Comparison of ENCODE assay signal across 19 mouse cellular contexts in genomic region chr6:88937214-88937549, GRCm38 (mm10). TPM values are rescaled to one million over a fixed set of nuclear protein-coding genes. Genes with fewer than 3 reads are reported as not detected.
DNase-seq lines count a peak whose midpoint lies in the region; ATAC-seq lines count a peak whose summit lies in the region.
"Had no signal": no experiment of that assay in that cellular context is flagged by ENCODE, and none has a peak within 500 bp of the region (broad histone marks: within the 10 kb centered on the region; RNA-seq: fewer than 3 reads in every experiment).

No protein-coding gene starts in this region.

- peak; percentile 17 for DNase-seq in heart, postnatal 4 days
- peak; percentile 17 for DNase-seq in right cerebral cortex, postnatal 14 days
- DNase-seq in right cerebral cortex, postnatal 25 days: no peak
- DNase-seq in layer of hippocampus, postnatal 25 days (ENCODE audit: extremely low spot score in 1 of 2, low spot score in 1 of 2): no peak
- DNase-seq in layer of hippocampus, adult 11-12 months (ENCODE audit: low spot score): no peak
- DNase-seq: cerebellum, adult 9-11 months; heart, postnatal 10 days; kidney, adult 8-10 months; kidney, postnatal 25 days; lung, adult 18-20 months had no signal

- peaks cover 77% of the 10 kb centered on the region for H3K4me1 ChIP-seq in heart, embryonic 12.5 days (replicated peaks)
- peaks cover 88% of the 10 kb centered on the region for H3K4me1 ChIP-seq in hindbrain, embryonic 13.5 days (replicated peaks)

- no peak for ATAC-seq in heart, embryonic 12.5 days (ENCODE audit: insufficient number of reproducible peaks, low FRiP score)
- no peak for ATAC-seq in hindbrain, embryonic 13.5 days (ENCODE audit: low FRiP score)
- ATAC-seq: inflammation-experienced regulatory T-cells, adult 6 months had no signal

- 40% methylated on average over 4 of the region's 4 CpGs for whole genome bisulfite sequencing in heart, embryonic 12.5 days
- 23% methylated on average over 4 of the region's 4 CpGs for WGBS in hindbrain, embryonic 13.5 days

- H3K9me3 ChIP-seq in heart, embryonic 12.5 days (replicated peaks): no peaks in the 10 kb centered on the region
- no peaks in the 10 kb centered on the region for H3K9me3 ChIP-seq in hindbrain, embryonic 13.5 days
- H3K9me3 ChIP-seq: embryonic facial prominence, embryonic 12.5 days; heart, embryonic 10.5 days; megakaryocyte, embryonic 14.5 days had no signal

- H3K27ac ChIP-seq in heart, embryonic 12.5 days (ENCODE audit: poor library complexity, severe bottlenecking): no peak overlapping the region
- H3K27ac ChIP-seq in hindbrain, embryonic 13.5 days: peak overlapping the region; percentile 91
- H3K27ac ChIP-seq: embryonic facial prominence, embryonic 12.5 days; stomach, postnatal 0 days had no signal

- H3K9ac ChIP-seq in heart, embryonic 12.5 days: no peak overlapping the region
- H3K9ac ChIP-seq in hindbrain, embryonic 13.5 days: no peak overlapping the region
- H3K9ac ChIP-seq: embryonic facial prominence, embryonic 12.5 days had no signal

- no peak overlapping the region for H3K4me3 ChIP-seq in heart, embryonic 12.5 days
- H3K4me3 ChIP-seq in hindbrain, embryonic 13.5 days: no peak overlapping the region
- H3K4me3 ChIP-seq: embryonic facial prominence, embryonic 12.5 days; heart, embryonic 10.5 days; megakaryocyte, embryonic 14.5 days; myocyte had no signal

- H3K4me2 ChIP-seq in heart, embryonic 12.5 days: no peak overlapping the region
- H3K4me2 ChIP-seq in hindbrain, embryonic 13.5 days: no peak overlapping the region
- H3K4me2 ChIP-seq: embryonic facial prominence, embryonic 12.5 days; liver, embryonic 11.5 days had no signal

- peaks cover 8% of the 10 kb centered on the region; the same call in 1 of the 2 replicates for H3K27me3 ChIP-seq in heart, embryonic 12.5 days (replicated peaks)
- H3K27me3 ChIP-seq in hindbrain, embryonic 13.5 days: 0 out of 2 replicates have a peak, but pooled peaks cover 8% of the 10 kb centered on the region

- H3K36me3 ChIP-seq in heart, embryonic 12.5 days: no peaks in the 10 kb centered on the region
- no peaks in the 10 kb centered on the region for H3K36me3 ChIP-seq in hindbrain, embryonic 13.5 days
- H3K36me3 ChIP-seq: embryonic facial prominence, embryonic 12.5 days; heart, embryonic 10.5 days had no signal

RNA-seq across cellular contexts. Expression of gene Tpra1, which starts 35.1 kb away (rescaled TPM):
- 10 to 100 TPM; 29.7 to 30.8 TPM for total RNA-seq in heart, postnatal 4 days (2021)
- polyA plus RNA-seq in heart, embryonic 12.5 days (2016; fragmentation: Nextera tagmentation; extraction: Ambion mirVana): 42.8 and 48.0 TPM in 2 replicates
- 73.6 and 78.8 TPM in 2 replicates for polyA plus RNA-seq in hindbrain, embryonic 13.5 days (2015; fragmentation: Nextera tagmentation; extraction: Ambion mirVana)
- total RNA-seq in layer of hippocampus, postnatal 25 days (2021): 10 to 100 TPM; 35.1 to 45.1 TPM

RNA-seq across cellular contexts. Expression of gene Mcm2, which starts 38.6 kb away (rescaled TPM):
- 100 to 1,000 TPM in 1 of 2 experiments, 10 to 100 TPM in 1; 86.1 to 103 TPM for total RNA-seq in heart, postnatal 4 days (2021)
- polyA plus RNA-seq in heart, embryonic 12.5 days (2016; fragmentation: Nextera tagmentation; extraction: Ambion mirVana): 130 TPM in 2 replicates
- 43.0 and 43.7 TPM in 2 replicates for polyA plus RNA-seq in hindbrain, embryonic 13.5 days (2015; fragmentation: Nextera tagmentation; extraction: Ambion mirVana)
- total RNA-seq in layer of hippocampus, postnatal 25 days (2021): 1 to 10 TPM; 5.5 to 6.6 TPM

Comparison
In these comparisons a context has a peak if more than half of its experiments do, and no peak if none do; other contexts are left out.
1. DNase-seq: peak in heart, postnatal 4 days (single experiment) and right cerebral cortex, postnatal 14 days (single experiment); none in right cerebral cortex, postnatal 25 days (single experiment), layer of hippocampus, postnatal 25 days (0 of 2) and layer of hippocampus, adult 11-12 months (single experiment).
2. RNA of gene Mcm2, which starts 38.6 kb away (total RNA-seq): 86.1 to 103 TPM in heart, postnatal 4 days; 5.5 to 6.6 TPM in layer of hippocampus, postnatal 25 days; every median in the first group is over 10 times any median in the second.